Mouse (Mus musculus) telencephalon, adult 2 months (tissue): ENCODE measurements around the gene Plg.

ENCODE experiments used
- DNase-seq: peaks from one replicate; pipeline ENCODE4 v3.0.0-alpha.2; 2011; ENCODE audit warnings: low read depth, low spot score

Plg gene

GRCm38 (mm10) chr17:12385049-12385794, 6.8 kb downstream of the Plg start:
- DNase-seq = no peak

GRCm38 (mm10) chr17:12387781-12388180, 9.4 kb downstream of the Plg start:
- DNase-seq = no peak

GRCm38 (mm10) chr17:12388239-12388638, 9.8 kb downstream of the Plg start:
- DNase-seq = no peak

- no peak for DNase-seq
Observed at GRCm38 (mm10) chr17:12396163-12396677, 17.8 kb downstream of the Plg start.

GRCm38 (mm10) chr17:12403420-12403819, 25.0 kb downstream of the Plg start:
- no peak for DNase-seq

GRCm38 (mm10) chr17:12409346-12409944, 31.0 kb downstream of the Plg start:
- DNase-seq = no peak

- no peak for DNase-seq
Observed at GRCm38 (mm10) chr17:12412181-12412890, 33.9 kb downstream of the Plg start.

GRCm38 (mm10) chr17:12412891-12413237, 34.5 kb downstream of the Plg start:
- no peak for DNase-seq

GRCm38 (mm10) chr17:12415031-12415735, 36.8 kb downstream of the Plg start:
- no peak for DNase-seq

- DNase-seq = no peak
Observed at GRCm38 (mm10) chr17:12415741-12416140, 37.3 kb downstream of the Plg start.

GRCm38 (mm10) chr17:12416250-12416895, 38.0 kb downstream of the Plg start:
- DNase-seq = no peak

- DNase-seq = peak; percentile 49
Observed at GRCm38 (mm10) chr17:12419491-12420079, 41.2 kb downstream of the Plg start.

GRCm38 (mm10) chr17:12420886-12421574, 42.6 kb downstream of the Plg start:
- DNase-seq = no peak

GRCm38 (mm10) chr17:12422143-12422542, 43.7 kb downstream of the Plg start:
- DNase-seq = no peak

- DNase-seq = no peak
Observed at GRCm38 (mm10) chr17:12427156-12427555, 48.7 kb downstream of the Plg start.

- DNase-seq = no peak
Observed at GRCm38 (mm10) chr17:12428369-12428768, 50.0 kb downstream of the Plg start.

GRCm38 (mm10) chr17:12431707-12432106, 53.3 kb downstream of the Plg start:
- DNase-seq = peak; percentile 63

- no peak for DNase-seq
Observed at GRCm38 (mm10) chr17:12437771-12438170, 59.4 kb downstream of the Plg start.

GRCm38 (mm10) chr17:12444561-12444960, 66.2 kb downstream of the Plg start:
- DNase-seq = no peak

- no peak for DNase-seq
Observed at GRCm38 (mm10) chr17:12451234-12451633, 72.8 kb downstream of the Plg start.
